In genomic region chr9:107511436-107511835, GRCm38 (mm10) we compare ENCODE assay signal across 17 mouse cellular contexts. TPM values are rescaled to one million over a fixed set of nuclear protein-coding genes. Genes with fewer than 3 reads are reported as not detected.
A peak's percentile ranks its signal among the peaks of the same experiment; 100 is the strongest.
DNase-seq lines count a peak whose midpoint lies in the region; ATAC-seq and TF ChIP-seq lines count a peak whose summit lies in the region.
"Had no signal": no experiment of that assay in that cellular context is flagged by ENCODE, and none has a peak within 500 bp of the region (broad histone marks: within the 10 kb centered on the region; RNA-seq: fewer than 3 reads in every experiment).

No protein-coding gene starts in this region.

- no peak for ATAC-seq in hindbrain, embryonic 11.5 days (ENCODE audit: low FRiP score)
- ATAC-seq in hindbrain, postnatal 0 days = no peak
- ATAC-seq in embryonic facial prominence, embryonic 11.5 days (replicated peaks; ENCODE audit: insufficient number of reproducible peaks, low FRiP score, low TSS enrichment, low read depth) = 0 out of 2 replicates have a peak, but pooled peaks have one; percentile 8
- no peak for ATAC-seq in hindbrain, embryonic 13.5 days (ENCODE audit: low FRiP score)
- ATAC-seq in neural tube, embryonic 12.5 days (ENCODE audit: low FRiP score, low read depth) = no peak

- no peak overlapping the region for H3K4me3 ChIP-seq in hindbrain, embryonic 11.5 days (ENCODE audit: low read depth, low read length)
- H3K4me3 ChIP-seq in hindbrain, postnatal 0 days (ENCODE audit: low read length) = no peak overlapping the region
- H3K4me3 ChIP-seq in embryonic facial prominence, embryonic 11.5 days (ENCODE audit: low read depth, low read length) = no peak overlapping the region
- H3K4me3 ChIP-seq in hindbrain, embryonic 13.5 days = no peak overlapping the region
- H3K4me3 ChIP-seq in neural tube, embryonic 12.5 days = no peak overlapping the region
- H3K4me3 ChIP-seq: limb, embryonic 10.5 days; liver, embryonic 15.5 days; myocyte had no signal

- H3K9ac ChIP-seq in hindbrain, embryonic 11.5 days (ENCODE audit: low read depth, low read length) = no peak overlapping the region
- no peak overlapping the region for H3K9ac ChIP-seq in hindbrain, postnatal 0 days (replicated peaks; ENCODE audit: low read length)
- H3K9ac ChIP-seq in embryonic facial prominence, embryonic 11.5 days (replicated peaks; ENCODE audit: low read length) = no peak overlapping the region
- H3K9ac ChIP-seq in hindbrain, embryonic 13.5 days = peak overlapping the region; percentile 20; the same call in 1 of the 2 replicates
- no peak overlapping the region for H3K9ac ChIP-seq in neural tube, embryonic 12.5 days
- H3K9ac ChIP-seq: liver, embryonic 15.5 days had no signal

- no peak overlapping the region for H3K4me2 ChIP-seq in hindbrain, embryonic 11.5 days (replicated peaks; ENCODE audit: low read depth, low read length)
- no peak overlapping the region for H3K4me2 ChIP-seq in hindbrain, postnatal 0 days (ENCODE audit: low read depth, low read length)
- H3K4me2 ChIP-seq in embryonic facial prominence, embryonic 11.5 days (ENCODE audit: low read depth, low read length) = no peak overlapping the region
- no peak overlapping the region for H3K4me2 ChIP-seq in hindbrain, embryonic 13.5 days
- H3K4me2 ChIP-seq in neural tube, embryonic 12.5 days (replicated peaks) = no peak overlapping the region
- H3K4me2 ChIP-seq: liver, embryonic 15.5 days had no signal

- H3K36me3 ChIP-seq in hindbrain, embryonic 11.5 days (ENCODE audit: control insufficient read depth, insufficient read depth, low read length) = no peaks in the 10 kb centered on the region
- no peaks in the 10 kb centered on the region for H3K36me3 ChIP-seq in hindbrain, postnatal 0 days (ENCODE audit: insufficient read depth, low read length)
- H3K36me3 ChIP-seq in embryonic facial prominence, embryonic 11.5 days (replicated peaks; ENCODE audit: control insufficient read depth, insufficient read depth, low read depth, low read length) = no peaks in the 10 kb centered on the region
- no peaks in the 10 kb centered on the region; the same call in none of the 2 replicates for H3K36me3 ChIP-seq in hindbrain, embryonic 13.5 days
- no peaks in the 10 kb centered on the region for H3K36me3 ChIP-seq in neural tube, embryonic 12.5 days
- H3K36me3 ChIP-seq: limb, embryonic 10.5 days; liver, embryonic 15.5 days had no signal

- 0 out of 2 replicates have a peak, but pooled peaks cover 2% of the 10 kb centered on the region for H3K4me1 ChIP-seq in hindbrain, embryonic 11.5 days (replicated peaks; ENCODE audit: control insufficient read depth, insufficient read depth, low read length)
- peaks cover 12% of the 10 kb centered on the region for H3K4me1 ChIP-seq in hindbrain, postnatal 0 days (ENCODE audit: insufficient read depth, low read length)
- no peaks in the 10 kb centered on the region for H3K4me1 ChIP-seq in embryonic facial prominence, embryonic 11.5 days (ENCODE audit: control insufficient read depth, insufficient read depth, low read length)
- peaks cover 81% of the 10 kb centered on the region for H3K4me1 ChIP-seq in hindbrain, embryonic 13.5 days (replicated peaks)
- H3K4me1 ChIP-seq in neural tube, embryonic 12.5 days = peaks cover 79% of the 10 kb centered on the region
- H3K4me1 ChIP-seq: liver, embryonic 15.5 days had no signal

- TF ChIP-seq CTCF in hindbrain, postnatal 0 days (IDR thresholded peaks at IDR 0.05; ENCODE audit: low read depth) = no peak

- H3K27ac ChIP-seq in hindbrain, embryonic 11.5 days (ENCODE audit: low read depth, low read length) = peak overlapping the region; percentile 74
- no peak overlapping the region for H3K27ac ChIP-seq in hindbrain, postnatal 0 days
- no peak overlapping the region for H3K27ac ChIP-seq in embryonic facial prominence, embryonic 11.5 days (replicated peaks; ENCODE audit: low read depth, low read length)
- H3K27ac ChIP-seq in hindbrain, embryonic 13.5 days = peak overlapping the region; percentile 89
- H3K27ac ChIP-seq in neural tube, embryonic 12.5 days = peak overlapping the region; percentile 2
- H3K27ac ChIP-seq: limb, embryonic 10.5 days; liver, embryonic 15.5 days had no signal

- WGBS in hindbrain, embryonic 11.5 days = 62% methylated on average over 8 of the region's 8 CpGs
- WGBS in hindbrain, postnatal 0 days = 63% methylated on average over 8 of the region's 8 CpGs
- 61% methylated on average over 8 of the region's 8 CpGs for WGBS in embryonic facial prominence, embryonic 11.5 days
- 44% methylated on average over 8 of the region's 8 CpGs for WGBS in hindbrain, embryonic 13.5 days
- 58% methylated on average over 8 of the region's 8 CpGs for WGBS in neural tube, embryonic 12.5 days

- H3K9me3 ChIP-seq in hindbrain, embryonic 11.5 days (ENCODE audit: control insufficient read depth, low read length) = no peaks in the 10 kb centered on the region
- no peaks in the 10 kb centered on the region for H3K9me3 ChIP-seq in hindbrain, postnatal 0 days (ENCODE audit: low read length)
- no peaks in the 10 kb centered on the region for H3K9me3 ChIP-seq in embryonic facial prominence, embryonic 11.5 days (replicated peaks; ENCODE audit: control insufficient read depth, low read length)
- no peaks in the 10 kb centered on the region for H3K9me3 ChIP-seq in hindbrain, embryonic 13.5 days
- H3K9me3 ChIP-seq in neural tube, embryonic 12.5 days = no peaks in the 10 kb centered on the region
- H3K9me3 ChIP-seq: limb, embryonic 10.5 days; liver, embryonic 15.5 days had no signal

- no peaks in the 10 kb centered on the region for H3K27me3 ChIP-seq in hindbrain, embryonic 11.5 days (ENCODE audit: control insufficient read depth, insufficient read depth, low read length)
- H3K27me3 ChIP-seq in hindbrain, postnatal 0 days (ENCODE audit: insufficient read depth, low read length) = no peaks in the 10 kb centered on the region
- H3K27me3 ChIP-seq in embryonic facial prominence, embryonic 11.5 days (ENCODE audit: control insufficient read depth, insufficient read depth, low read length) = no peaks in the 10 kb centered on the region; the same call in 1 of the 2 replicates
- H3K27me3 ChIP-seq in hindbrain, embryonic 13.5 days = no peaks in the 10 kb centered on the region
- H3K27me3 ChIP-seq in neural tube, embryonic 12.5 days (replicated peaks) = 0 out of 2 replicates have a peak, but pooled peaks cover 2% of the 10 kb centered on the region

- no peak for DNase-seq in hindbrain, embryonic 11.5 days (ENCODE audit: low spot score)
- no peak for DNase-seq in hindbrain, postnatal 0 days (ENCODE audit: low spot score)
- DNase-seq in embryonic facial prominence, embryonic 11.5 days (ENCODE audit: low spot score) = no peak
- DNase-seq in gastrocnemius, postnatal 25 days = no peak
- no peak for DNase-seq in thymus, adult 18-20 months
- DNase-seq: adrenal gland, adult 8-10 months; cerebellum, postnatal 36 days; heart, postnatal 14 days; kidney, adult 9 months; lung, postnatal 4 days; retina, postnatal 1 day; spleen, adult 18-20 months had no signal

RNA-seq across cellular contexts. Expression of gene Tmem115, which starts 22.3 kb away (rescaled TPM):
- 38.8 and 46.5 TPM in 2 replicates for polyA plus RNA-seq in hindbrain, embryonic 11.5 days (2014; fragmentation: Nextera tagmentation; extraction: Ambion mirVana)
- 72.6 and 78.4 TPM in 2 replicates for total RNA-seq in hindbrain, postnatal 0 days (2014; rRNA removed)
- polyA plus RNA-seq in hindbrain, postnatal 0 days (2015; fragmentation: Nextera tagmentation; extraction: Ambion mirVana) = 51.6 and 52.3 TPM in 2 replicates
- 43.3 and 49.7 TPM in 2 replicates for polyA plus RNA-seq in embryonic facial prominence, embryonic 11.5 days (2014; fragmentation: Nextera tagmentation; extraction: Ambion mirVana)
- 44.7 and 46.0 TPM in 2 replicates for polyA plus RNA-seq in hindbrain, embryonic 13.5 days (2015; fragmentation: Nextera tagmentation; extraction: Ambion mirVana)
- polyA plus RNA-seq in neural tube, embryonic 12.5 days (2016; fragmentation: Nextera tagmentation; extraction: Ambion mirVana) = 46.7 and 48.4 TPM in 2 replicates
- total RNA-seq in gastrocnemius, postnatal 25 days (2021) = 10 to 100 TPM; 14.8 to 15.2 TPM

RNA-seq across cellular contexts. Expression of gene Cyb561d2, which starts 30.6 kb away (rescaled TPM):
- polyA plus RNA-seq in hindbrain, embryonic 11.5 days (2014; fragmentation: Nextera tagmentation; extraction: Ambion mirVana) = 19.6 and 21.2 TPM in 2 replicates
- total RNA-seq in hindbrain, postnatal 0 days (2014; rRNA removed) = 56.5 and 69.3 TPM in 2 replicates
- polyA plus RNA-seq in hindbrain, postnatal 0 days (2015; fragmentation: Nextera tagmentation; extraction: Ambion mirVana) = 52.9 and 53.5 TPM in 2 replicates
- 14.3 and 18.9 TPM in 2 replicates for polyA plus RNA-seq in embryonic facial prominence, embryonic 11.5 days (2014; fragmentation: Nextera tagmentation; extraction: Ambion mirVana)
- polyA plus RNA-seq in hindbrain, embryonic 13.5 days (2015; fragmentation: Nextera tagmentation; extraction: Ambion mirVana) = 38.9 and 39.1 TPM in 2 replicates
- polyA plus RNA-seq in neural tube, embryonic 12.5 days (2016; fragmentation: Nextera tagmentation; extraction: Ambion mirVana) = 24.2 and 25.4 TPM in 2 replicates
- 1 to 10 TPM; 2.0 TPM for total RNA-seq in gastrocnemius, postnatal 25 days (2021)

RNA-seq across cellular contexts. Expression of gene Nprl2, which starts 30.6 kb away (rescaled TPM):
- polyA plus RNA-seq in hindbrain, embryonic 11.5 days (2014; fragmentation: Nextera tagmentation; extraction: Ambion mirVana) = 46.2 and 46.5 TPM in 2 replicates
- total RNA-seq in hindbrain, postnatal 0 days (2014; rRNA removed) = 58.6 and 70.5 TPM in 2 replicates
- 53.0 and 54.6 TPM in 2 replicates for polyA plus RNA-seq in hindbrain, postnatal 0 days (2015; fragmentation: Nextera tagmentation; extraction: Ambion mirVana)
- 39.2 and 41.9 TPM in 2 replicates for polyA plus RNA-seq in embryonic facial prominence, embryonic 11.5 days (2014; fragmentation: Nextera tagmentation; extraction: Ambion mirVana)
- polyA plus RNA-seq in hindbrain, embryonic 13.5 days (2015; fragmentation: Nextera tagmentation; extraction: Ambion mirVana) = 68.6 and 71.1 TPM in 2 replicates
- 52.6 and 55.2 TPM in 2 replicates for polyA plus RNA-seq in neural tube, embryonic 12.5 days (2016; fragmentation: Nextera tagmentation; extraction: Ambion mirVana)
- total RNA-seq in gastrocnemius, postnatal 25 days (2021) = 10 to 100 TPM in 1 of 2 experiments, 1 to 10 TPM in 1; 9.5 to 10.2 TPM

RNA-seq across cellular contexts. Expression of gene Zmynd10, which starts 35.7 kb away (rescaled TPM):
- polyA plus RNA-seq in hindbrain, embryonic 11.5 days (2014; fragmentation: Nextera tagmentation; extraction: Ambion mirVana) = 3.7 and 5.0 TPM in 2 replicates
- 1.8 and 10.9 TPM in 2 replicates for total RNA-seq in hindbrain, postnatal 0 days (2014; rRNA removed)
- 3.5 and 3.7 TPM in 2 replicates for polyA plus RNA-seq in hindbrain, postnatal 0 days (2015; fragmentation: Nextera tagmentation; extraction: Ambion mirVana)
- polyA plus RNA-seq in embryonic facial prominence, embryonic 11.5 days (2014; fragmentation: Nextera tagmentation; extraction: Ambion mirVana) = 0.93 and 1.1 TPM in 2 replicates
- polyA plus RNA-seq in hindbrain, embryonic 13.5 days (2015; fragmentation: Nextera tagmentation; extraction: Ambion mirVana) = 2.6 and 4.0 TPM in 2 replicates
- 0.51 and 0.82 TPM in 2 replicates for polyA plus RNA-seq in neural tube, embryonic 12.5 days (2016; fragmentation: Nextera tagmentation; extraction: Ambion mirVana)
- total RNA-seq in gastrocnemius, postnatal 25 days (2021) = not detected
- total RNA-seq: heart, postnatal 14 days had no signal

RNA-seq across cellular contexts. Expression of gene Rassf1, which starts 39.9 kb away (rescaled TPM):
- 39.7 and 41.2 TPM in 2 replicates for polyA plus RNA-seq in hindbrain, embryonic 11.5 days (2014; fragmentation: Nextera tagmentation; extraction: Ambion mirVana)
- 17.6 and 20.2 TPM in 2 replicates for total RNA-seq in hindbrain, postnatal 0 days (2014; rRNA removed)
- 30.3 and 31.0 TPM in 2 replicates for polyA plus RNA-seq in hindbrain, postnatal 0 days (2015; fragmentation: Nextera tagmentation; extraction: Ambion mirVana)
- polyA plus RNA-seq in embryonic facial prominence, embryonic 11.5 days (2014; fragmentation: Nextera tagmentation; extraction: Ambion mirVana) = 42.4 and 43.3 TPM in 2 replicates
- polyA plus RNA-seq in hindbrain, embryonic 13.5 days (2015; fragmentation: Nextera tagmentation; extraction: Ambion mirVana) = 36.7 and 36.9 TPM in 2 replicates
- polyA plus RNA-seq in neural tube, embryonic 12.5 days (2016; fragmentation: Nextera tagmentation; extraction: Ambion mirVana) = 37.6 and 37.7 TPM in 2 replicates
- total RNA-seq in gastrocnemius, postnatal 25 days (2021) = 10 to 100 TPM; 10.8 to 12.5 TPM

Comparison
In these comparisons a context has a peak if more than half of its experiments do, and no peak if none do; other contexts are left out.
1. H3K27ac ChIP-seq: peak in hindbrain, embryonic 11.5 days (single experiment), hindbrain, embryonic 13.5 days (single experiment) and neural tube, embryonic 12.5 days (single experiment); none in hindbrain, postnatal 0 days (single experiment) and embryonic facial prominence, embryonic 11.5 days (single experiment).